Mouse (Mus musculus): ENCODE results near the gene Trim60.

DNA sequence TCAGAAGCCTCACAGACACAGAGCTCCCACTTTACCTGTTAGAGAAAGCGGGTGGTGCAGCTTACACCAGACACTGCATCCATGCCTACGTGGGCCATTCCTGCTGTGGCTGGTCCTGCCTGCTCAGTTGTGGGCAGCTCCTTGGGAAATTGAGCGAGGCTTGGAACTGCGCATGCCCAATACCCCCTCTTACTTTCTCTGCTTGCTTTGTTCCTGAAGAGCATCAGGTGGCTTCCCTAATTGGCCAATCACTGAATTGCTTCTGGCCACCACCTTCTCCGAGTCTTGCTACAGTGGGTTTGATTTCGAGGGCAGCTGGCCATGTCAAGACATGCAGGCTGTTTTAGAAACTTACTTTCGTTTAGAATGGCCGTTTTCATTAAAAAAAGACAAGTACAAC, at the start of gene Trim60, which contains the start of gene Trim61:
- TF ChIP-seq CTCF (IDR thresholded peaks at IDR 0.05; ENCODE audit: extremely low read depth, insufficient read depth, low read length) (no peak), POLR2A (IDR thresholded peaks at IDR 0.05; ENCODE audit: extremely low read depth, insufficient read depth, low read length) (no peak)

Measured in cortical plate, adult 2 months (tissue).